Mouse (Mus musculus) heart, adult 11 months (tissue): ENCODE data around the gene Dok4.

ENCODE experiments used
- DNase-seq: peaks from one replicate; pipeline ENCODE4 v3.0.0; 2022

The Dok4 gene

GRCm38 (mm10) chr8:94876197-94876730, at the start of gene Dok4:
Gene Dok4, minus strand, starts transcription at chr8:94876330.
- peak; percentile 99 for DNase-seq

DNA sequence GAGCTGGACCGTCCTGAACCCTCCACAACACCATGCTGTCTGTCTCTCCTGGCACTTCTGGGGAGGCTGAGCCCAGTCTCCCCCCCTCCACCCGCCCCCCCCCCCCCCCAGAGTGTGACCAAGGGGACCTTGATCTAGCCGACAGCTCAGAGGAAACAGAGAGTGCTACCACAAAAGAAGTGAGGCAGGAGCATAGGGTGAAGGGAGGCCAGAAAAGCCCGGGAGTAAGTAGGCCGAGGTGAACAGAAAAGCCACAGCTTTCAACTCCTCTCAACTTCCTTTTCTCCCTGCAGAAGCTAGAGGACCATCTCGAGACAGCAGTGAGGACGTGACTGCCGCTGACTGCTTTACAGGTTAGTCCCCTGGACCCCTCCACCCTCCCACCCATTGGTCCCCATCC, 47.3 kb upstream of the Dok4 start, which contains the start of gene Adgrg5:
Gene Adgrg5 (plus strand): TSS at position 290 of the 400 bp plus-strand sequence.
- no peak for DNase-seq

DNA sequence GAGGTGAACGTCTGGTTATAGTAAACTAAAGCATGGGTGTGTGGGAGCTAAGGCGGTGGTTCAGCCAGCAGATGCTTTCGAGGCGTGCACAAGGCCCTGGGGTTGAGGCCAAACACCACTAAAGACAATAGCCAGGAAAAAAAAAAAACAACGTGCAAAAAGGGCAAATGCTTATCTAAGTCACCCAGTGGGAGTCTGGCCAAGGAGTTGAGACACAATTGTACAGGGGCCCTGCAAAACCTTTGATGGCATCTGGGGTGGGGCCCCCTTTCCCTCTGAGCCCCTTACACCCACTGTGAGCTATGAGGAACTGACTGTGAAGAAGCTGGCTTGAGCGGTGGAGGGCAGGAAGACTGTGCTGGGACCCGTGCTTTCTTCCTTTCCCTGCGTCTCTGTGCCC, 46.5 kb upstream of the Dok4 start:
- DNase-seq, result peak; percentile 97

GRCm38 (mm10) chr8:94922176-94922575, 46.0 kb upstream of the Dok4 start:
- DNase-seq, result no peak

GRCm38 (mm10) chr8:94919256-94919655, 43.1 kb upstream of the Dok4 start:
- no peak for DNase-seq

GRCm38 (mm10) chr8:94917851-94918495, 41.8 kb upstream of the Dok4 start, which contains the start of gene Ccdc102a:
Gene Ccdc102a, minus strand, starts transcription at chr8:94918098.
- DNase-seq, result peak; percentile 98

- peak; percentile 100 for DNase-seq
These were observed 41.2 kb upstream of the Dok4 start for GRCm38 (mm10) chr8:94917352-94917751.

DNA sequence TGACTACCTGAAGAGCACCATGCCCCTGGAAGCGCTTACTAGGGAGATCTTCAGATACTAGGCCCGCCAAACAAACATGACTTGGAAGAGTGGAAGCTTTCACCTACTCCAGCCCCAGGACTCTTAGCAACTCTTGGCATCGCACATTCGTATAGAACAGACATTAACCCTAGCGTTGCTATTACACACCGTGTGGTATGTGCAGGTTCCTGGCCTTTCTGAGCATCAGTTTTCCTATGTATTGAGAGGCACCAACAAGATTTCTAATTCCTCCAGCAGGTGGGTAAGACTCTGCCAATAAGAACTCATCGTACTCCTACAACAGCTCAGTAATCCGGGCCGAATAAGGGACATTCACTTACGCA, 40.8 kb upstream of the Dok4 start:
- DNase-seq, result no peak

GRCm38 (mm10) chr8:94916311-94916959, 40.3 kb upstream of the Dok4 start:
- no peak for DNase-seq

DNA sequence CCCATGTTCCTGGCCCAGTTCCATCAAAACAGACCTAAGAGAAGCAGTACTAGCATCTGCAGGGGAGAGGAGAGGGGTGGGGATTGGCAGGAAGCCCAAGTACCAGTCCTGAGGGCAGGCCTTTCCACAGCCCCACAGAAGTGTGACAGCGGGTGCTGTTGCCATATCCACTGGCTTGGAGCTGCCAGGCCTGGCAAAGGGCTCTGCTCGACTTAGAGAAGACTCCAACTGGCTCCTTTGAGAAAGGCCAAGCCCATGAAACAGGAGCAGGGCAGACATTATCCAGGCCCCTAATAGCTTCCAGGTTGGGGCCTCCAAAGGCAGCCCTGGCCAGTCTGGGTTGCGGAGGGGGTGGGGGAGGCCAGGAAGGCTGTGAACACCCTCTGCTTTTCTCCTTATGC, 38.6 kb upstream of the Dok4 start:
- peak; percentile 95 for DNase-seq

- DNase-seq, result no peak
These were observed 38.1 kb upstream of the Dok4 start for GRCm38 (mm10) chr8:94914256-94914655.

GRCm38 (mm10) chr8:94913061-94913660, 37.0 kb upstream of the Dok4 start:
- no peak for DNase-seq

DNA sequence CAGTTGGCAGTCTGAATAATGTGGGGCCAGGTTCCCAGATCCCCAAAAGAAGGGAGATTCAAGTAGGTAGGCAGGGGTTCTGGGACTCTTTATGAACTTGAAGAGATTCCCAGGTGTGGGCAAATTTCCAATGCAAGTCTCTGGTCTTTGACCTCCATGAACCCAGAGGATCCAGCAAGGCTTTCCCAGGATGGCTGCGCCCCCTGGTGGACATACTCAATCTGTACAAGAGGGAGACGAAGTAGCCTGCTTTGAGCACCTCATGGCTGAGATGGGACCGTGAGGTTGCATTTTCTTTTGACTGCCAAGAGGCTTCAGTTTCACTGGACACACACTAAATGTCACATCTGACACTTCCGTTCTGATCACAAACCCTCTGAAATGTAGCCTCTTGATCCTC, 32.7 kb upstream of the Dok4 start:
- peak; percentile 97 for DNase-seq

- DNase-seq, result peak; percentile 98
These were observed 31.6 kb upstream of the Dok4 start for GRCm38 (mm10) chr8:94907591-94908300.

- peak; percentile 99 for DNase-seq
These were observed 28.5 kb upstream of the Dok4 start for GRCm38 (mm10) chr8:94904450-94905175.

DNA sequence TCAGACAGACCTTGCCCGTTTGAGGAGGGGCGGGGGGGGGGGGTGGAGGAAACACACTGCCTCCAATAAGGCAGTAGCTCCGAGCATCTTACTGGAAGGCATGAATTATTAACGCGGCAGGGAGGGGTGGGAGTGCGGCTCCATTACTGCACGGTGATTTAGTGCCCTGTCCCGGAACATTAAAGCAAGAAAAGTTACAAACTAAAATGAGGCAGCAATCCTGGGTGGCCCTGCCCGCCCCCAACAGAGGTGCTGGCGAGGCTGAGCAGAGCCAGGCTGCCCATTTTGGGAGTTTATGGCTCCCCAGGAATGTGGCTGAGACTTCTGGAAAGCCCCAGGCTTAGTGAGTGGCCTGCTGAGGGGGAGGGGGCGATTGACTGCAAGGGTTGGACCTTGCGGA, 27.6 kb upstream of the Dok4 start:
- no peak for DNase-seq

GRCm38 (mm10) chr8:94901031-94901430, 24.9 kb upstream of the Dok4 start:
- DNase-seq, result peak; percentile 93

DNA sequence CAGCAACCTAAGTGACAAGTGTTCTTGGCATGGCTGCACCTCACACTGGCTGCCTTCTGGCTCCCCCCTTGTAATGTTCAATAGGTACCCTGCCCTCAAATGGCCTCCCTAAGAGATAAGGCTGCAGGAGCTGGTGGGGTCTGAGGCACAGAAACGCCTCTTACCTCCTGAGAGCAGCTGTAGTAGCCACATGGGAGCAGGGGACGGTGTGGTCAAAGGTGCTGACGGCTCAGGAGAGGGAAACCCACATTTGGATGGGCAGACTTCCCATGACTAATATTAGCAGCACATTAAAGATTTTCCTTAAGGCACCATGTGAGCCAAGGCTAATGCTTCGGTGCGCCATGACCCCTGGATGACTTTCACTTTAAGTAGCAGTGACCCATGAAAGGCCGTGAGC, 24.5 kb upstream of the Dok4 start:
- DNase-seq, result peak; percentile 92

DNA sequence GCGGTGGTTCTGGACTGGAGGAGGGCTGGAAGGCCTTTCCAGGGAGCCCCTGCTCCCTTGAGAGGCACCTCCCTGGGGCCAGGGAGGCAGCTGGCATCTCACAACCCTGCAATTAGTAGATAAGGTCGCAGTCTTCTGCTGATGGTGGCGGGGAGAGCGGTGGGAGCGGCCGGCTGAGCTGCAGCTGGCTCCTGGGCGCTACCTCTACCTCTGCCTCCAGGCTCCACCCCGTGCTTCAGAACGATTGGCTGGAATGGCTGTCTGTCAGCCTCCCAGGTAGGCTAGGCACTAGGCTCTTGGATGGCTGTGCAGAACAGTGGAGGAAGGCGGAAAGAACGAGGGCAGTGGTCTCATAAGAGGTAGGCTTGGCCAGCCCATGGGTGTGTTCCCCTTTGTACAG, 23.1 kb upstream of the Dok4 start:
- DNase-seq, result no peak

DNA sequence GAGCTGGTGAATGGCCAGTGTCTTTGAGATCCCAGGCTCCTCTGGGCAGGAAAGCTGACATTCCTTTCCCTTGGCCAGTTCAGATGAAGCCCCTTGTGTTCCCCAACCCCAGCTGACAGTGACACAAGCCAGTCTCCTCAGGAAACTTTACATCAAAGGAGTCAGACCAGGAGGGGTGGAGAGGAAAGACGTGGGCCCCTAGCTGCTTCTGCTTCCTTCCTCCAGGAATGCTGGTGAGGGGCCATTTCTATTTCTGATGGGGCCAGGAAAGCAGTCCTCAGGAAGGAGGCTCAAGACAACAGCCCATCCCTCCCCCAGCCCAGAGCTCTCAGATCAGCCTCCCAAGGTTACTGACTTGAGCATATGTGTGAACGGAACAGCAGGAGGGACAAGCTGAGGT, 16.8 kb upstream of the Dok4 start:
- no peak for DNase-seq

GRCm38 (mm10) chr8:94888383-94889036, 12.4 kb upstream of the Dok4 start:
- DNase-seq, result no peak

DNA sequence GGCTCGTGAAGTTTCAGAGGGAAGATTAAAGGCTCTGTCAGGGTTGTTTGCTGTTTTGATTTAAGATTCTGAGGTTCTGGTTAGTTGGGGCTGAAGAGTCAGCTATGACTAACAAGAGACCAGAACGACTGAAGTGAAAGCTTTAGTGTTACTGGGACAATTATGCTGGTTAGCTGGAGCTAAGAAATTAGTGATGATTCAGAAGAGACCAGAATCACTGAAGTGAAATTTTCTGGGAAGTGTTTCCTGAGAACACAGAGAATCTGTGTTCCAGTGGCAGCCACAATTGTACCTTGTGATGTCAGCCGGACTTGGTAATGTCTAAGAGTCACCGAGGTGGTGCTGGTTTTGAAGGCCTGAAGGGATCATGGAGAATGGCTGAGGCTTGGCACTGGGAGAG, 4.6 kb upstream of the Dok4 start:
- DNase-seq, result no peak
